In genomic region chr1:12577027-12577703, GRCm38 (mm10) we compare ENCODE assay signal across 9 mouse cellular contexts.
DNase-seq lines count a peak whose midpoint lies in the region; ATAC-seq and TF ChIP-seq lines count a peak whose summit lies in the region.
"Had no signal": no experiment of that assay in that cellular context is flagged by ENCODE, and none has a peak within 500 bp of the region (broad histone marks: within the 10 kb centered on the region; RNA-seq: fewer than 3 reads in every experiment).

No protein-coding gene starts in this region.

- H3K4me3 ChIP-seq in forebrain, embryonic 16.5 days (replicated peaks; ENCODE audit: low read length): 0 out of 2 replicates have a peak overlapping the region, but pooled peaks have one; percentile 11
- peak overlapping the region; percentile 40 for H3K4me3 ChIP-seq in midbrain, embryonic 10.5 days

- no peak overlapping the region for H3K27ac ChIP-seq in forebrain, embryonic 16.5 days (ENCODE audit: low read length)
- peak overlapping the region; percentile 79 for H3K27ac ChIP-seq in midbrain, embryonic 10.5 days (replicated peaks)
- H3K27ac ChIP-seq: liver, embryonic 14.5 days had no signal

- H3K4me2 ChIP-seq in forebrain, embryonic 16.5 days (ENCODE audit: low read length): peak overlapping the region; percentile 39

- peak; percentile 22 for DNase-seq in ES-CJ7 (ENCODE audit: low read depth, low spot score)
- peak; percentile 80 for DNase-seq in brain, embryonic 14.5 days (ENCODE audit: low read depth)
- DNase-seq in midbrain, embryonic 10.5 days (ENCODE audit: low spot score): peak; percentile 51
- DNase-seq in left cerebral cortex, adult 8-10 months (ENCODE audit: low spot score in 2 of 2): no peak
- DNase-seq in right cerebral cortex, adult 2 months (ENCODE audit: low spot score in 2 of 2): no peak
- DNase-seq in cerebellum, adult 9-10 months: no peak

- H3K4me1 ChIP-seq in forebrain, embryonic 16.5 days (replicated peaks; ENCODE audit: control insufficient read depth, insufficient read depth, low read length): peaks cover 8% of the 10 kb centered on the region
- H3K4me1 ChIP-seq in midbrain, embryonic 10.5 days: peaks cover 29% of the 10 kb centered on the region

- no peaks in the 10 kb centered on the region for H3K36me3 ChIP-seq in forebrain, embryonic 16.5 days (ENCODE audit: control insufficient read depth, insufficient read depth)
- H3K36me3 ChIP-seq in midbrain, embryonic 10.5 days: no peaks in the 10 kb centered on the region

- peak; percentile 80 for ATAC-seq in forebrain, embryonic 16.5 days
- ATAC-seq in cerebellum, adult (ENCODE audit: insufficient number of reproducible peaks, low FRiP score, low TSS enrichment): no peak

- WGBS in forebrain, embryonic 16.5 days: 2% methylated on average over 12 of the region's 13 CpGs
- WGBS in midbrain, embryonic 10.5 days: 3% methylated on average over 13 of the region's 13 CpGs

- peak overlapping the region; percentile 19; the same call in 1 of the 2 replicates for H3K9ac ChIP-seq in forebrain, embryonic 16.5 days (replicated peaks; ENCODE audit: low read depth, low read length)
- H3K9ac ChIP-seq: liver, embryonic 14.5 days had no signal

- TF ChIP-seq CTCF in brain, embryonic 14.5 days (IDR thresholded peaks at IDR 0.05; ENCODE audit: borderline replicate concordance, extremely low read depth, insufficient read depth, insufficient read length): no peak

- no peaks in the 10 kb centered on the region for H3K9me3 ChIP-seq in forebrain, embryonic 16.5 days (ENCODE audit: control insufficient read depth, low read length)
- H3K9me3 ChIP-seq in midbrain, embryonic 10.5 days (replicated peaks): no peaks in the 10 kb centered on the region

- no peak for TF ChIP-seq POLR2A in brain, embryonic 14.5 days (IDR thresholded peaks at IDR 0.05; ENCODE audit: borderline replicate concordance, extremely low read depth, insufficient read depth, insufficient read length, poor library complexity, severe bottlenecking)

- H3K27me3 ChIP-seq in forebrain, embryonic 16.5 days (replicated peaks; ENCODE audit: control insufficient read depth, insufficient read depth, low read length): no peaks in the 10 kb centered on the region
- peaks cover 8% of the 10 kb centered on the region; the same call in 1 of the 2 replicates for H3K27me3 ChIP-seq in midbrain, embryonic 10.5 days (ENCODE audit: low read depth, poor library complexity, severe bottlenecking)

Comparison
In these comparisons a context has a peak if more than half of its experiments do, and no peak if none do; other contexts are left out.
1. DNase-seq: peak in ES-CJ7 (single experiment), brain, embryonic 14.5 days (single experiment) and midbrain, embryonic 10.5 days (single experiment); none in left cerebral cortex, adult 8-10 months (0 of 2), right cerebral cortex, adult 2 months (0 of 2) and cerebellum, adult 9-10 months (single experiment).